Mouse (Mus musculus): ENCODE measurements at regions not wholly inside any gene's neighbourhood (a gene's known extent, or its start where the extent isn't known, plus 50 kb on each side); places are given as distances from the start of the nearest gene placed in this dataset.

DNA sequence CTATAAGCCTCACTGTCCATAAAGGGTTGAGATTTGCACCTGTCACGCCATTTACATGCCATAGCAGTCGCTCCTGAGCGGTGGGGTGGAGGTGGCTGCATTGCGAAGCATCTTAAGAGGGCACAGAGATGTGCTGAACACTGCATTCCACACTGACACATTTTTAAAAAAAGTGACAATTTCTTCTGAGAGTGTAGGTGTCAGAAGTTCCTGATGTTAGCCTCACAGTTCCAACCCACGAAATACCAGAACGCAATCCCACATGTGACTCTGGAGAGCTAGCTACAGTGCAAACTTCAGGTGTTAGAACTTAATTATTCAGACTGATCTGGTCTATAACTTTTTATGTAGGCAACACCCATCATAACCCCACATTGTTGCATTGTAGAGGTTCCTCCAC, 369.8 kb upstream of the Arglu1 start:
- Histone ChIP-seq H3K9ac (ENCODE audit: low read length) (no peak overlapping the region), H3K27ac (ENCODE audit: low read depth, low read length) (no peak overlapping the region), H3K4me3 (ENCODE audit: low read depth, low read length) (no peak overlapping the region), H3K27me3 (replicated peaks; ENCODE audit: control insufficient read depth, insufficient read depth, low read length) (no peaks in the 10 kb centered on the region), H3K9me3 (replicated peaks; ENCODE audit: control insufficient read depth, low read length) (no peaks in the 10 kb centered on the region), H3K4me2 (ENCODE audit: low read length) (no peak overlapping the region), H3K36me3 (ENCODE audit: control insufficient read depth, insufficient read depth, low read length) (no peaks in the 10 kb centered on the region), H3K4me1 (ENCODE audit: control insufficient read depth, insufficient read depth, low read length) (no peaks in the 10 kb centered on the region)
- DNase-seq (ENCODE audit: low spot score) (no peak), ATAC-seq (no peak)
- WGBS: 96% methylated on average over 6 of the region's 6 CpGs

DNA sequence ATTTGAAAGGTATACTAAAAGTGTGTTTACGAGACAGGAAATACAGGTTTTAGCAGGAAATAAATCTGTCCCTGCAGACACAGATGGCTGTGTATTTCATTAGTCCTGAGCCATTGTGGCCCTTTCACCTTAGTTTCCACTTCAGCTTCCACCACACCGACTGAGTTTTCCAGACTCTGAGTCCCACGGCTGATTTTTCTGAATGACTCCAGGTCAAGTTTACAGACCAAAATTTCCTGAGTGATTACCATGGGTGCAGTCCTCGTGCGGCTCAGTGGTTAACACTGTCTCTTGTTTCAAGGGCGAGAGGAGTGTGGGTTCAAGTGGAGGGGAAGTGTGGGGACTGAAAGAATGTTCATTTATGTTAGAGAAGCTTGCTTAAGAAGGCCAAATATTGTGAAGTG, 365.1 kb upstream of the Arglu1 start:
- no peaks in the 10 kb centered on the region for H3K36me3 ChIP-seq (ENCODE audit: control insufficient read depth, insufficient read depth, low read length)
- no peaks in the 10 kb centered on the region for H3K27me3 ChIP-seq (replicated peaks; ENCODE audit: control insufficient read depth, insufficient read depth, low read length)
- no peak for DNase-seq (ENCODE audit: low spot score)
- H3K4me1 ChIP-seq (ENCODE audit: control insufficient read depth, insufficient read depth, low read length): no peaks in the 10 kb centered on the region
- no peak overlapping the region for H3K27ac ChIP-seq (ENCODE audit: low read depth, low read length)
- ATAC-seq: no peak
- no peak overlapping the region for H3K4me2 ChIP-seq (ENCODE audit: low read length)
- H3K4me3 ChIP-seq (ENCODE audit: low read depth, low read length): no peak overlapping the region
- H3K9me3 ChIP-seq (replicated peaks; ENCODE audit: control insufficient read depth, low read length): no peaks in the 10 kb centered on the region
- WGBS: 90% methylated on average over 6 of the region's 6 CpGs
- H3K9ac ChIP-seq (ENCODE audit: low read length): no peak overlapping the region

DNA sequence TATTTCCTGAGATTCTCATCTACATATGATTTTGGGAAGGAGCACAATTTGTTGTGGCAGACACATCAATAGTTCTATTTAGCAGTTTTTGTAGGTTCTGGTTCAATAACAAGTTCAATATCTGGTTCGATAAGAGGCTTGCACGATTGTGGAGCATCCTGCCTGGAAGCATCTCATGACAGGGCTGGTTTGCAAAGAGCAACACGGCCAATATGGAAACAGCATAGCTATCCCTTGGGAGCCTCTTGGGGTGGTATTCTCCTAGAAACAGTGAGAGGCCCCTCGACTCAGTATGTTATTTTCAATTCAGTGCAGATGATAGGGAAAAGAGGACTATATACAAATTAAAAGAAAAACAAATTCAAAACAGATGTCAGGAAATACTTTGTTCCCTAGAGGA, 364.5 kb upstream of the Arglu1 start:
- ATAC-seq: no peak
- Histone ChIP-seq H3K27me3 (replicated peaks; ENCODE audit: control insufficient read depth, insufficient read depth, low read length) (no peaks in the 10 kb centered on the region), H3K27ac (ENCODE audit: low read depth, low read length) (no peak overlapping the region), H3K9me3 (replicated peaks; ENCODE audit: control insufficient read depth, low read length) (no peaks in the 10 kb centered on the region), H3K9ac (ENCODE audit: low read length) (no peak overlapping the region), H3K36me3 (ENCODE audit: control insufficient read depth, insufficient read depth, low read length) (no peaks in the 10 kb centered on the region), H3K4me1 (ENCODE audit: control insufficient read depth, insufficient read depth, low read length) (no peaks in the 10 kb centered on the region), H3K4me3 (ENCODE audit: low read depth, low read length) (no peak overlapping the region), H3K4me2 (ENCODE audit: low read length) (no peak overlapping the region)
- WGBS: 90% methylated on average over 4 of the region's 4 CpGs
- DNase-seq (ENCODE audit: low spot score): no peak

DNA sequence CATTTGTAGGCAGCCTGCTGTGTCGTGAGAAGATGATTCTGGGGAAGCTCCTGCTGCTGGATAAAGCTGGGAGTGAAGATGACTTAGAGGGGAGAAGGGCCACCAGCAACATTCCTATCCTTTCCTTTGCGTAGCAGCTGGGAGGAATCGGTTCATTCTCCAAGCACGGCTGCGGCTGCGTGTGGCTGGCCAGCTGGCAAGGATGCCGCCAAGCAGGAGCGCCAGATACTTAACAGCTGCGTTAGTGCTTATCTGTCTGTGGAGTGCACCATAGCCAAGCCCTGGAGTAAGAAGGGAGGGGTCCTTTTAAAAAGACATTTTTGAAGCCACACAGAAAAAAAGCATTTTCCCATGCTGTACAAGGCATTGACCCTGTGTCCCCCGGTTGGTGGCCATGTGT, 361.4 kb upstream of the Arglu1 start:
- Histone ChIP-seq H3K9me3 (replicated peaks; ENCODE audit: control insufficient read depth, low read length) (no peaks in the 10 kb centered on the region), H3K36me3 (ENCODE audit: control insufficient read depth, insufficient read depth, low read length) (no peaks in the 10 kb centered on the region), H3K27ac (ENCODE audit: low read depth, low read length) (no peak overlapping the region), H3K4me1 (ENCODE audit: control insufficient read depth, insufficient read depth, low read length) (no peaks in the 10 kb centered on the region), H3K4me2 (ENCODE audit: low read length) (no peak overlapping the region), H3K9ac (ENCODE audit: low read length) (no peak overlapping the region), H3K27me3 (replicated peaks; ENCODE audit: control insufficient read depth, insufficient read depth, low read length) (no peaks in the 10 kb centered on the region), H3K4me3 (ENCODE audit: low read depth, low read length) (no peak overlapping the region)
- WGBS: 77% methylated on average over 10 of the region's 10 CpGs
- no peak for ATAC-seq
- DNase-seq (ENCODE audit: low spot score): peak; percentile 42

DNA sequence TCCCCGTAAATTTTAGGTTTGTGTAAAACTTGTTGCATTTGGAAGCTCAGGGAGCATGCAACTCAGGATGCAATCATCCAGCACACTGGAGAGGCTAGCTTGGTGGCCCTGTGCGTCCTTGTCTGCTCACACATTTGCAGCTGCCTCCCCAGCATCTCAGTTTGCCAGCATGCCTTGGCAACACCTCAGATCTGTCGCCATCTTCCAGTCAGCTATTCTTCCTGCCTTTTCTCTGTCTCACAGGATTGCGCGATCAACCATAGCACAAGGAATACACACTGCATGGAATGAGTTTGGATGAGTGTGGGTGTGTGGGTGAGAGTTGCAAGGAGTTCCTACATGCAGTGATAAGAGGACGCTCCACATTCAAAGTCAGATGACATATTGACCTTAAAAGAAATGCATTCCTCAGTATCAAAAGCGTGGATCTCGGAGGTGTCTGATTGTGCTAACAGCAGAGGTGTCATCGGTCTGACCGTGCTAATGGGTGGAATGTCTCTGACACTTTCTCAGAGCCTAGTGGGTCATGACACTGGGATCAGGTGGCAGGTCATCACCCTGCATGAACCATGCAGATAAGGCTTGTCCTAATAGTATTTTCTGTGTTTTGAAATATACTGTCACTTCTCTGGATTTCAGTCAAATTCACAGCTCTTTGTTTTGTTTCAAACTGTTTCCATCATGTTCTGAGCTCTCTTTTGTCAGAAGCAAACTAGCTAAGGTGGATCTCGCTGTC, 360.6 kb upstream of the Arglu1 start:
- Histone ChIP-seq H3K9me3 (replicated peaks; ENCODE audit: control insufficient read depth, low read length) (no peaks in the 10 kb centered on the region), H3K27me3 (replicated peaks; ENCODE audit: control insufficient read depth, insufficient read depth, low read length) (no peaks in the 10 kb centered on the region), H3K4me3 (ENCODE audit: low read depth, low read length) (no peak overlapping the region), H3K4me1 (ENCODE audit: control insufficient read depth, insufficient read depth, low read length) (no peaks in the 10 kb centered on the region), H3K36me3 (ENCODE audit: control insufficient read depth, insufficient read depth, low read length) (no peaks in the 10 kb centered on the region), H3K9ac (ENCODE audit: low read length) (no peak overlapping the region), H3K4me2 (ENCODE audit: low read length) (no peak overlapping the region), H3K27ac (ENCODE audit: low read depth, low read length) (no peak overlapping the region)
- ATAC-seq (no peak), DNase-seq (ENCODE audit: low spot score) (no peak)
- 84% methylated on average over 11 of the region's 11 CpGs for WGBS

DNA sequence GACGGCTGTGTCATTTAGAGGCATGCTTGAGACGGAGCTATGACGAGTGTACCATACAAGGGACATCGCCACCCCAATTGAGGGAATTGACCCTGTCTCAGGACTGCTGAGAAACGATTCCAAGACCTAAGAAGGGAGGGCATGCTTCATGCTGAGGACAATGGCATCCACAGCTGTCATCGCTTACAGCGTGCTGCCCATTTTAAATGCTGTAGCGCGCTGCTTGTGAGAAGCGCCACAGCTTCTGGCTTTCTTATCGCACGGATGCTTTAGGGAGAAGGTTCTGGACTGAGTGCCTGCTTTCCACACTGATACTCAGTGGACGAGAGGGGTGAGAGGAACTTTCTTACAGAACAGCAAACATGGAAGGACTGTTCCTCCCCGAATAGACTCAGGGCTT, 357.8 kb upstream of the Arglu1 start:
- no peaks in the 10 kb centered on the region for H3K36me3 ChIP-seq (ENCODE audit: control insufficient read depth, insufficient read depth, low read length)
- 82% methylated on average over 14 of the region's 14 CpGs for WGBS
- ATAC-seq (no peak), DNase-seq (ENCODE audit: low spot score) (no peak)
- H3K9me3 ChIP-seq (replicated peaks; ENCODE audit: control insufficient read depth, low read length): no peaks in the 10 kb centered on the region
- no peak overlapping the region for H3K4me3 ChIP-seq (ENCODE audit: low read depth, low read length)
- H3K4me1 ChIP-seq (ENCODE audit: control insufficient read depth, insufficient read depth, low read length): no peaks in the 10 kb centered on the region
- no peaks in the 10 kb centered on the region for H3K27me3 ChIP-seq (replicated peaks; ENCODE audit: control insufficient read depth, insufficient read depth, low read length)
- H3K9ac ChIP-seq (ENCODE audit: low read length): no peak overlapping the region; the same call in 1 of the 2 replicates
- no peak overlapping the region for H3K27ac ChIP-seq (ENCODE audit: low read depth, low read length)
- H3K4me2 ChIP-seq (ENCODE audit: low read length): no peak overlapping the region

DNA sequence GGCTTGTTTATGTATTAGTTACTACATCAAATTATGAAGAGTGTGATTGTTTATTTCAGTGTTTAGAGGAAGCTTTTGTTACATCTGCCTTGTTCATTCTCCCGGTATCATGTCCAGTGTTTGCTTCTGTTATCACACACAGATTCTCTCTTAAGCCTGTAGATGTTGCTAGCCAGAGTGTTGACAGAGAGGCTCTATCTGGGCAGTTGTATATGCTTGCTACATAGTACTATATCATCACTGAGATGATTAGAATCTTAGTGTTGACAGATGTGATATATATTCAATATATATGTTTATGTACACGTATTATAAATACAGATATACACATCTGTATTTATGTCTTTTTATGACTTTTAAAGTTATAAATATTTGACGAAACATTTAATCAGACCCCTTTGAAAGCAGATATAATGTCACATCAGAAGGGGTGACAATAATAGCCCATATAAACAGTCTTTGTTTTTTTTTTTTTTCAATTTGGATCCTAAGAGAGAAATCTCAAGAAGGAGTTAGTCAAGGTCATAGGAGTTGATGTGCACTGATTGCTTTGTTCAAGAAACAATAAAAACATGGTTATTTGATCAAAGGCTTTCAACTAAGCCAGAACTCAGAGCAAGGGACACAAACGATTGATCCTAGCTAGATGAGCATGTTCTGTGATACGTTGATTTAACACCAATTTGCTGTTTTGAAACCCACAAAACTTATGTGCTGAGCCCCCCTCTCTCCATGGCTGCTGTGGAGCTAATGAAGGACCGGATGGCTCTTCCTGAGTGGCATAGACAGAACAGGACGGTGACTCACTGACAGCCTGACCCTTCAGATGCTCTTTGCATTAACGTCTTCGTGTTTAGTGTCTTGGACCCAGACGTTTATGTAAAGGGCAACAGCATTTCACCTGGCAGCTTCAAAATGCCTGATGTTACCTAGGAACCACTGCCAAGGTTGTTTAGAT, 352.8 kb upstream of the Arglu1 start:
- Histone ChIP-seq H3K4me1 (ENCODE audit: control insufficient read depth, insufficient read depth, low read length) (no peaks in the 10 kb centered on the region), H3K4me3 (ENCODE audit: low read depth, low read length) (no peak overlapping the region), H3K27ac (ENCODE audit: low read depth, low read length) (no peak overlapping the region), H3K9me3 (replicated peaks; ENCODE audit: control insufficient read depth, low read length) (no peaks in the 10 kb centered on the region), H3K36me3 (ENCODE audit: control insufficient read depth, insufficient read depth, low read length) (no peaks in the 10 kb centered on the region), H3K4me2 (ENCODE audit: low read length) (no peak overlapping the region), H3K9ac (ENCODE audit: low read length) (no peak overlapping the region), H3K27me3 (replicated peaks; ENCODE audit: control insufficient read depth, insufficient read depth, low read length) (no peaks in the 10 kb centered on the region)
- no peak for DNase-seq (ENCODE audit: low spot score)
- no peak for ATAC-seq
- WGBS: 88% methylated on average over 10 of the region's 10 CpGs

DNA sequence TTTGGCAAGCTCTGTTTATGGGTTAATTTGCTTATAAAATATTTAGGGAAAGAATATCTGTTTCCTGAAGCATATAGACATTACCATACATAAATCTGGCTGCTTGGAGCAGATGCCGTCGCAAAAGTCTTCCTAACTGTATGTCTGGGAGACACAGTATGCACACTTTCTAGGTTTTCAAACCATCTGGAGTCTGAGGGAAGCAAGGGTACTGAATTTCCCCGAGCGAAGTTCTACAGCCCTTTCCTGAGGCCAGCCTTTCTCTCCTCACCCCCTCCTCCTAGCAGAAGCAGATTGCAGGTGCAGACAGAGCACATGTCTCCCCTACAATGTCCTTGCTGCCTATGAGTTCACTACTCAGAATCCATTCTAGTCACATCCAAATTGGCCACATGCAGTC, 338.8 kb upstream of the Arglu1 start:
- Histone ChIP-seq H3K27me3 (replicated peaks; ENCODE audit: control insufficient read depth, insufficient read depth, low read length) (no peaks in the 10 kb centered on the region), H3K36me3 (ENCODE audit: control insufficient read depth, insufficient read depth, low read length) (no peaks in the 10 kb centered on the region), H3K4me1 (ENCODE audit: control insufficient read depth, insufficient read depth, low read length) (no peaks in the 10 kb centered on the region), H3K4me3 (ENCODE audit: low read depth, low read length) (no peak overlapping the region), H3K9me3 (replicated peaks; ENCODE audit: control insufficient read depth, low read length) (no peaks in the 10 kb centered on the region), H3K9ac (ENCODE audit: low read length) (no peak overlapping the region), H3K27ac (ENCODE audit: low read depth, low read length) (no peak overlapping the region), H3K4me2 (ENCODE audit: low read length) (no peak overlapping the region)
- ATAC-seq: no peak
- 85% methylated on average over 4 of the region's 4 CpGs for WGBS
- DNase-seq (ENCODE audit: low spot score): peak; percentile 25

DNA sequence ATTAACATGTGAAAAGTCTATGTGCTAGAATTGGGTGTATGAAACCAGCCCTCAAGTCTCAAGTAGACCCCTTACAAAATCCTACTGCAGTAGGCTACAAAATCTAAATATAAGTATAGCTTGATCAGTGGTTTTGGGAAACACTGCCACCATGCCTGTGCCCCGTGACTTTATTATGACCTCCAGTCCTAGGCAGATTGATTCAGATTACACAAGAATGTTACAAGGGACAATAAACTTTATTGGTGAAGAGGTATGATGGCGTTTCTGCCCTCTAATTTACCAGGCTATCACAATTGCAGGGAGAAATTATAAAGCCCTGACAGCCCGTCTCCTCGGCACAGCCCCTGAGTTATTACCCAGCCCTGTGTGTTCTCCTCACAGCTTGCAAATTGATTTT, 337.4 kb upstream of the Arglu1 start:
- WGBS: 76% methylated on average over 4 of the region's 4 CpGs
- DNase-seq (ENCODE audit: low spot score) (no peak), ATAC-seq (no peak)
- Histone ChIP-seq H3K4me3 (ENCODE audit: low read depth, low read length) (no peak overlapping the region), H3K36me3 (ENCODE audit: control insufficient read depth, insufficient read depth, low read length) (no peaks in the 10 kb centered on the region), H3K9me3 (replicated peaks; ENCODE audit: control insufficient read depth, low read length) (no peaks in the 10 kb centered on the region), H3K4me1 (ENCODE audit: control insufficient read depth, insufficient read depth, low read length) (no peaks in the 10 kb centered on the region), H3K9ac (ENCODE audit: low read length) (no peak overlapping the region), H3K4me2 (ENCODE audit: low read length) (no peak overlapping the region), H3K27ac (ENCODE audit: low read depth, low read length) (no peak overlapping the region), H3K27me3 (replicated peaks; ENCODE audit: control insufficient read depth, insufficient read depth, low read length) (no peaks in the 10 kb centered on the region)

Data from forebrain, embryonic 14.5 days (tissue).